ENCODE assay signal across 20 mouse cellular contexts in the genomic region with DNA sequence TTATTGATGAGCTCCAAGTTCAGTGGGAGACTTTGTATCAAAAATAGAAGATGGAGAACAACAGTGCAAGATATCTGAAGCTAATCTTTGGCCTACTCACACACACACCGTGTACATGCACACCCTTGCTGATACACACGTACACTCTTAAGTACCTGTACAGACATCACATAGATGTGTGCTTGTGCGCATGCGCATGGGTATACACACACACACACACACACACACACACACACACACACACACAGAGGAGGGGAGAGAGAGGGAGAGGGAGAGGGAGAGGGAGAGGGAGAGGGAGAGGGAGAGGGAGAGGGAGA. TPM values are rescaled to one million over a fixed set of nuclear protein-coding genes. Genes with fewer than 3 reads are reported as not detected.
"Had no signal": no experiment of that assay in that cellular context is flagged by ENCODE, and none has a peak within 500 bp of the region (broad histone marks: within the 10 kb centered on the region; RNA-seq: fewer than 3 reads in every experiment).

No protein-coding gene starts in this region.

- H3K27me3 ChIP-seq: liver, embryonic 12.5 days; neural tube, embryonic 15.5 days had no signal

- H3K4me3 ChIP-seq: liver, embryonic 12.5 days; midbrain, embryonic 12.5 days; myocyte; neural tube, embryonic 13.5 days had no signal

- H3K9ac ChIP-seq: liver, embryonic 12.5 days; liver, embryonic 14.5 days; midbrain, embryonic 12.5 days; neural tube, embryonic 13.5 days; neural tube, embryonic 15.5 days had no signal

- H3K36me3 ChIP-seq: liver, embryonic 12.5 days; midbrain, embryonic 12.5 days; neural tube, embryonic 13.5 days; neural tube, embryonic 15.5 days had no signal

- H3K4me1 ChIP-seq: liver, embryonic 12.5 days; midbrain, embryonic 12.5 days had no signal

- DNase-seq: lung, adult 2 months; right cerebral cortex, postnatal 25 days; spleen, adult 18-20 months; thymus, adult 18-20 months; thymus, postnatal 36 days had no signal

- H3K27ac ChIP-seq: liver, embryonic 12.5 days; liver, embryonic 14.5 days; midbrain, embryonic 12.5 days; neural tube, embryonic 13.5 days; neural tube, embryonic 15.5 days had no signal

- H3K4me2 ChIP-seq: liver, embryonic 12.5 days; midbrain, embryonic 12.5 days had no signal

- H3K9me3 ChIP-seq: liver, embryonic 12.5 days; midbrain, embryonic 12.5 days; neural tube, embryonic 13.5 days; neural tube, embryonic 15.5 days had no signal

- ATAC-seq: liver, embryonic 12.5 days had no signal

RNA-seq across cellular contexts. Expression of a gene that starts 15.3 kb away (rescaled TPM):
- total RNA-seq: megakaryocyte, adult 5-6 weeks; megakaryocyte-erythroid progenitor cell, adult 5-6 weeks had no signal
- polyA plus RNA-seq: liver, embryonic 12.5 days; liver, embryonic 14.5 days; liver, embryonic 16.5 days; lung, adult 2 months; lung, embryonic 16.5 days; midbrain, embryonic 12.5 days; myocyte; neural tube, embryonic 11.5 days; neural tube, embryonic 13.5 days; neural tube, embryonic 15.5 days; small intestine, adult 2 months; stomach, embryonic 14.5 days; stomach, embryonic 16.5 days; thymus, postnatal 0 days had no signal

RNA-seq across cellular contexts. Expression of a gene that starts 41.5 kb away (rescaled TPM):
- total RNA-seq: megakaryocyte-erythroid progenitor cell, adult 5-6 weeks had no signal
- polyA plus RNA-seq: liver, embryonic 12.5 days; liver, embryonic 16.5 days; lung, adult 2 months; midbrain, embryonic 12.5 days; neural tube, embryonic 11.5 days; small intestine, adult 2 months had no signal
